Mouse (Mus musculus): ENCODE results near the gene Strn3.
"Not testable (repeated sequence)": the region's sequence is repeated elsewhere in the genome, so short reads cannot be mapped to it uniquely, and the experiment has no call there.

Gene Strn3

DNA sequence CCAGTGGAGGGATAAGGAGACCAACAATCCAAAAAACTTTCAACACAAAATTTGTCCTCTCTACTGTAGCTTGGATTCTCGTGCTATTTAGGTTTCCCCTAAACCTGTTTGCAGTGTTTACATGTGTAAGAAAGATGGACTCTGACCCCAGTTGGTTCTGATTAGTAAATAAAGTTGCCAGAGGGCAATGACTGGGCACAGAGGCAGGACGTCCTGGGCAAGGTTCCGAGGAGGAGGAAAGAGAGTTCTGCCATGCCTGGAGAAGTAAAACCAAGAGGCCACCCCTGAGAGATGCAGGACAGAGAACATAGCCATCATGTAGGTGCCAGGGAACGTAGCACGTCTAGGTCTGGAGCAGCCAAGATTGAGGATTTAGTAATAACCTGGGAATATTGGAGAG lies 79.3 kb downstream of the Strn3 start:
- no peak for DNase-seq (ENCODE audit: low spot score)

DNA sequence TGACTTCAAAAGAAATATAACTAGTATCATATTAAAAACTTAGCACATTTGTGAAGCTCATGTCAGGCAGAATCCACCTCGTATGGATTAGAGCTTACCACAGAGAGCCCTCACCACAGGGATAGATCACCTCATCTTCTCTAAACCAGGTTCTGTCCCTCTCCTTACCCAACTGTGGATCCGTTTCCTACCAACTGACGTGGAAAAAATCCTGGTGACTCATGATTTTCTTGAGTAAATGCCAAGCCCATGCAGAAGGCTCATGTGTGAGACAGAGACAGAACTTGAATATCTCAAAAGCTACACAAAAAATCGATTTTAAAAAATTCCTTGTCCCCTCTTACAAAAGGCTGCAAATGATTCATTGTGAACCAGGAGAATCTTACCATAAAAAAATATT lies 85.6 kb downstream of the Strn3 start:
- DNase-seq (ENCODE audit: low spot score): no peak

DNA sequence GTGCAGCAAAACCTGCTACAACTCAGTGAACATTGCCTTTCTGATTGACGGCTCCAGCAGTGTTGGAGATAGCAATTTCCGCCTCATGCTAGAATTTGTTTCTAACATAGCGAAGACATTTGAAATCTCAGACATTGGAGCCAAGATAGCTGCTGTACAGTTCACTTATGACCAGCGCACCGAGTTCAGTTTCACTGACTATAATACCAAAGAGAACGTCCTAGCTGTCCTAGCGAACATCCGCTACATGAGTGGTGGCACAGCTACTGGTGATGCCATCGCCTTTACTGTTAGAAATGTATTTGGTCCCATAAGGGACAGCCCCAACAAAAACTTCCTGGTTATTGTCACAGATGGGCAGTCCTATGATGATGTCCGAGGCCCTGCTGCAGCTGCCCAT lies 88.4 kb downstream of the Strn3 start:
- DNase-seq (ENCODE audit: low spot score): no peak

DNA sequence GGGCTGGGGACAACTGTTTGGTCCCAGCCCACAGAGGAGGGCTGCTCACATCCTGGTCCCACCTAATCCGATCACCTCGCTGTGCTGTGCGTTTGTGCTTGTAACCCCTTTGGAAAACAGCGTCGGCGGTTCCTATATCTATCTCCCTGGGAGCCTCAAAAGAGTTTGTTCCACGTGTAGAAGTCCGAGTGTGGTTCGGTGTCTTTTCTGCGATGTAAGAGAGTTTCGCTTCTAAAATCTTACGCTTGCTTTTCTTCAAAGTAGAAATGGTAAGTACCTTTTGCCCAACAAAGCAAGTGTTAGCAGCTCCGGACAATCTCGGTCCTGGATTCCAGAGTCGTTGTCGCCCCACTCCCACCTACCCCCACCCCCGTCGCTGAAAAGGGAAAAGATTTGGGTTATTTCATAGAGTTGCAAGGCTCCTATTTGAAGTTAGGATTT lies 97.6 kb downstream of the Strn3 start:
- no peak for DNase-seq (ENCODE audit: low spot score)

DNA sequence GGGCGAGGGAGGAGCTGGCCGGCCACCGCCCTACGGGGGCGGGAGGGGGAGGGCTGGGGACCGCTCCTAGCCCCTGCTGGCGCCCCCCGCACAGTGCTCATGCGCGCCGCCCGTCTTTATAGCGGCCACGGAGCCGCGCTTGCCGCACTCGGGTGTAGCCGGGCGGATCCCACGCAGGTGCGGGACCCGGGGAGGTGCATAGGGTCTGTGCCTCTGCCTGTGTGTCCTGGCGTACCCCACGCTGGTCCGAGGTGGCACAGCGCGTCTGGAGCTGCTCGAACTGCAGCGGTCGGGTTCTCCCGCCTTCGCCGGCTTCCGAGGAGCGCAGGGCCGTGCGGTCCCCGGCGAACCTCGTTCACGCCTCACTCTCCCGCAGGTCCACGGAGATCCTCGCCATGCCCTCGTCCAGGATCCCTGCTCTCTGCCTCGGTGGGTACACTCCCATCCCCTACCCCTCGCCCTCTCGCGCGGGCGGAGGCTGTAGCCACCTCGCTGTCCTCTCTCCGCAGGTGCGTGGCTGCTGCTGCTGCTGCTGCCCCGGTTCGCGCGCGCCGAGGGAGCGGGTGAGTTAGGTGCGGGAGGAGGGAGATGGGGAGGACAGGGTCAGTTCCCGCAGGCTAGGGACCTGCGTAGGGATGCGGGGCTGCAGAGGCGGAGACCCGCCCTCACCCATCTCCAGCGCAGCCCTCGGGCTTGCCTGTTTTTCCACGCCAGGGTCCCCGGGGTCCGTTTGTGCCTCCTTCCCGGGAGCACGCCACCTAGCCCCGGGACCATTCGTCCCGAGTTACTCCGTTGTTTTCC lies 98.3 kb downstream of the Strn3 start, which contains the start of gene Coch:
Gene Coch (plus strand): TSS at position 113 of the 801 bp plus-strand sequence.
- DNase-seq (ENCODE audit: low spot score): no peak

DNA sequence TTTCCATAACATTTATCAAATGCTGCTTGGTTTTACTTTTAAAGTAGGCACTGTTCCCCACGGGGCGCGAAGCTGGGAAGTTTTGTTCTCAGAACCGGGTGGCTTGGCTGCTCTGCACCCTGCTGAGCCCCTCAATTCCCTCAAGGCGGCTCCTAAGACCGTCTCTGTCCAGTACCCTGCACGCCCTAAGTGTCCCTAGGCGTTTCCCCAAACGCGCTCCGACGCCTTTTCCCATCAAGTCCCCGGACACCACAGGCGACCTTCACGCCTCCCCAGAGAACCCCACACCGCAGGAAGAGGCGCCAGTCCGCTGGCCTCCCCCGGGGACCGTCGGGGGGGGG lies 98.8 kb downstream of the Strn3 start:
- DNase-seq (ENCODE audit: low spot score): no peak

DNA sequence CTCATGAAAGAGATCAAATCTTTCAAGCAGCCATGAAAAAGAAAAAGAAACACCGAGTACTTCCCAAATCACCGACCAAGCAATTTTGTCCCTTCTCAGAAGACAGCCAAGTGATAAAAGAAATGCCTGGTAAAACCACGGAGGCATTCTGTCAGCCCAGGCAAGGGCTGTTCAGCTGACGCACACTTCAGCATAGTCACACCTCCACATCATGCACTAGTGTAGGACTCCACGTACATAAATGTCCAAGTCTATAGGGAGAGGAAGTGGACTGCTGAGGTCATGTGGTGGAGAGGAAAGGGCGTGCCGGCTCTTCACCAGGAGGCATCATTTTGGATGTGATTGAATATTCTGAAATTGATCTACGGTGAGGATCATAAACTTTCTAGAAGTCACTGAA lies 99.8 kb downstream of the Strn3 start:
- DNase-seq (ENCODE audit: low spot score): no peak

DNA sequence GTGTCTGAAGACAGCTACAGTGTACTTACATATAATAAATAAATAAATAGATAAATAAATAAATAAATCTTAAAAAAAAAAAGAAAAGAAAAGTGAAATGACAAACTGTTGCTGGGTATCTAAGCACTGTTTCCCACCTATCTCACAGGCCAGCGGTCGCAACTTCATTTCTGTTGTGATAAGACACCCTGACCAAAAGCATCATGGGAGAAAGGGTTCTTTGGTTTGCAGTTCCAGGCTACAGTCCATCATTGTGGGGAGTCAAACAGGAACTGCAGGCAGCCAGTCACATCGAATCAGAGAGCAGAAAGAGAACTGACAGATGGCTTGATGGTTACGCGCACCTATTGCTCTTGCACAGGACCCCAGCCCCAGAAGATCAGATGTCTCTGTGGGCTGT lies 102.4 kb downstream of the Strn3 start:
- no peak for DNase-seq (ENCODE audit: low spot score)

DNA sequence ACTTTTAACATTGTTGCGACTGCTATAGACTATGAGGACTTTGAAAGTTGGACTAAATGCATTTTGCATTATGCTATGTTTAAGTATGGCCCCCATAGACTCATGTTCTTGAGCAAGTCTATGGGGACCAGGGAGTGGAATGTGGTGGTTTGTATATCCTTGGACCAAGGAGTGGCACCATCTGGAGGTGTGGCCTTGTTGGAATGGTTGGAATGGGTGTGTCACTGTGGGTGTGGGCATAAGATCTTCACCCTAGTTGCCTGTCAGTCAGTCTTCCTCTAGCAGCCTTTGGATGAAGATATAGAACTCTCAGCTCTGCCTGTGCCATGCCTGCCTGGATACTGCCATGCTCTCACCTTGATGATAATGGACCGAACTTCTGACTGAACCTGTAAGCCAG lies 113.9 kb downstream of the Strn3 start:
- not testable (repeated sequence) for DNase-seq (ENCODE audit: low spot score)

DNA sequence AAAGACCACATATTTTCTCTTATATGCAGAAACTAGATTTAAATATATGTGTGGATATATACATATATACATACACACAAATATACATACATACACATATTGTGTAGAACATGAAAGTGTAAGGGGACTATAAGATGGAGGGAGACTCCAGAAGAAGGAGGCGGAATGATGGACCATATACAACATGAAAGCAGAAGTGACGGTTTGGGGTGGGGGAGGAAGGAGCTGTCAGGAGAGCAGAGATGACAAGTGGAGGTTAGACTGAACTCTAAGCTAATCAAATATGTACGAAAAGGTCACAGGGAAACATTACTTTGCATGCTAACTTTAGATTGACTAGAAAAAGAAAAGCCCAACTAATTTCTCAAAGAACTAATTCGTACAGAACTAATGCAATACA lies 119.0 kb downstream of the Strn3 start:
- no peak for DNase-seq (ENCODE audit: low spot score)

DNA sequence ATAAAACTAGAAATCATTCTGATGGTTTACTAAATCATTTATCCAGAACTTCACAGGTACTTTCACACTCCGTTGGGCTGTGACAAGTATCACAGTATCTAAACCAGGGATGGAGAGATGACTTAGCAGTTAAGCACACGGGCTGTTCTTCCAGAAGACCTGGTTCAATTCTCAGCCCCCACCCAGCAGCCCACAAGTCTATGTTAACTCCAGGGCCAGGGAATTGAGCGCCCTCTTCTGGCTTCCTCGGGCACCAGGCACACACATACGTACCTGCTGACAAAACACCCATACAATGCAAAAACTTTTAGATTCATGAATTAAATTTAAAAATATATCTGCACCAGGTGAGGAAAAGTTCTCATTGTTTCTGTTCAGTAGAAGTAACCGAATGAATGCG lies 121.8 kb downstream of the Strn3 start:
- no peak for DNase-seq (ENCODE audit: low spot score)

DNA sequence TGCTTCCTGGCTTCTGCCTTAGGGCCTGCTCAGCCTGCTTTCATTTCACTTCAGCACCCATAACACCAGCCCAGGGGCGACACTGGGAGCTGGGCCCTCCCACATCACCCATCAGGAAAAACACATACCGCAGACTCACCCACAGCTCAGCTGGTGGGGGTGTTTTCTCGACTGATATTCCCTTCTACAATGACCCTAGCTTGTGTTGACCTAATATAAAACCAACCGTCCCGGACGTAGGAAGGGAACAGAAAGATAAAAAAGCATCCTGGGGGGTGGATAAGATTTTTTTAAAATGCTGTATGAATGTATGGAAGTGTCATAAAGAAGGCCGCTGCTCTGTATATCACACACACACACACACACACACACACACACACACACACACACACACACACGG lies 122.2 kb downstream of the Strn3 start:
- DNase-seq (ENCODE audit: low spot score): no peak

DNA sequence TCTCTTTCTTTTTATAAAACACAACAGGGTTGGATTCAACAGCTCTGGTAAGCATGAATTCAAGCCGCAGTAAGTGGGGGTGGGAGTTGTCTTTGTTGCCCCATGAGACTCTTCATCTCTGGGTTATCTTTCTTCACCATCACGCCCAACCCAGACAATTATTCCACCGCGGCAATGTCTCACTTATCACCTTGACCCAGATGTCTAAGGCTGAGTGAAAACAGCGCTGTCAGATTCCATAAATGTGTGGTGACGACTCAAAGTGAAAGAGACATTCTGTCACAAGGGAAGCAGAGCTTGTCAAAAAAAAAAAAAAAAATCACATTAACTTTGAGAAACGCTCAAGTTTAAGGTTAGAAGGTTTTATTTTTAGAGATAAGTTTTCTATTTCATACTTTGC lies 124.5 kb downstream of the Strn3 start:
- DNase-seq (ENCODE audit: low spot score): no peak

DNA sequence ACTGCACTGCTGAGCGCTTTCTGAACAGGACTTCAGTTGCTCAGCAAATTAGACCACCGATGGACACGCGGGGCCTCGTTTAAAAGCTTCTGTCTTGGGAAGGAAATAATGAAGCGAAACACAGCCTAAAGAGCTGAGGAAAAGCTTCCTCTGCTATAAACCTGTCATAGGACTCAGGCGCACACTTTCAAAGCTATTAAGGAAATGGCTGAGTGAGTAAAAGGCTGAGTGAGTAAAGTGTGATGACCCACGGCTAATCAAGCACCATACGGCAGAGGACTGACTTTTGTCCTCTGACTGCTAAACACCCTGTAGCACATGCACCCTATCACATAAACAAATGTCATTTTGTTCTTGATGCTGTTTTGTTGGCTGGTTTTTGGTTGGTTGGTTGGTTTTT lies 130.3 kb downstream of the Strn3 start:
- DNase-seq (ENCODE audit: low spot score): no peak

All from spleen, adult 12 weeks (tissue).